Mouse (Mus musculus) ES-E14 (cell line): ENCODE measurements around the gene Tns2. TPM values are rescaled to one million over a fixed set of nuclear protein-coding genes. Genes with fewer than 3 reads are reported as not detected.

Source experiments
- DNase-seq: peaks from one replicate; pipeline ENCODE4 v3.0.0-alpha.2; 2013; ENCODE audit warnings: low read depth, low spot score
- H3K27ac ChIP-seq: 2 replicates; pipeline ENCODE4 v1.5.1; 2012; ENCODE audit warnings: low read depth, mild to moderate bottlenecking, low read length, moderate library complexity, mixed read lengths; ENCODE audit not compliant: poor library complexity, insufficient read depth, severe bottlenecking
- H3K36me3 ChIP-seq: 2 replicates; pipeline ENCODE4 v1.6.1; 2012; ENCODE audit warnings: mild to moderate bottlenecking, low read length, moderate library complexity, mixed read lengths; ENCODE audit not compliant: control insufficient read depth, poor library complexity, insufficient read depth, severe bottlenecking
- H3K4me1 ChIP-seq, 2 experiments: fragments of 150-350 bp in 1 of 2; sonication (generic) in 1 of 2; 2 replicates each; pipeline ENCODE4 v1.6.1; 2012; ENCODE audit warnings: low read length in 2 of 2, mild to moderate bottlenecking in 1 of 2, mixed read lengths in 1 of 2; ENCODE audit not compliant: control insufficient read depth in 2 of 2, insufficient read depth in 2 of 2, poor library complexity in 1 of 2
- H3K4me3 ChIP-seq, 2 experiments: fragments of 150-350 bp in 1 of 2; sonication (generic) in 1 of 2; 2 replicates each; pipeline ENCODE4 v1.5.1; 2012; ENCODE audit warnings: low read length in 2 of 2, low read depth in 1 of 2, mild to moderate bottlenecking in 1 of 2, mixed read lengths in 1 of 2; ENCODE audit not compliant: insufficient read depth in 1 of 2, poor library complexity in 1 of 2, severe bottlenecking in 1 of 2
- H3K9ac ChIP-seq: 2 replicates; pipeline ENCODE4 v1.6.1; 2012; ENCODE audit warnings: low read depth, mild to moderate bottlenecking, low read length, mixed read lengths; ENCODE audit not compliant: poor library complexity, insufficient read depth, severe bottlenecking
- H3K9me3 ChIP-seq: fragments of 150-350 bp; sonication (generic); 2 replicates; pipeline ENCODE4 v1.6.1; 2012; ENCODE audit warnings: low read depth, mild to moderate bottlenecking, low read length; ENCODE audit not compliant: control insufficient read depth, insufficient read depth
- CHD2 ChIP-seq: IDR thresholded peaks from 2 replicates; pipeline ENCODE4 v1.6.1; 2014; ENCODE audit warnings: mild to moderate bottlenecking, low read depth, low read length, inconsistent platforms
- HCFC1 ChIP-seq: IDR thresholded peaks from 2 replicates; pipeline ENCODE4 v1.6.1; 2012; ENCODE audit warnings: low read length, inconsistent platforms, borderline replicate concordance; ENCODE audit not compliant: insufficient read depth
- MAFK ChIP-seq: IDR thresholded peaks from 2 replicates; pipeline ENCODE4 v1.6.1; 2014; ENCODE audit warnings: mild to moderate bottlenecking, low read depth, low read length, inconsistent platforms; ENCODE audit not compliant: insufficient read depth
- ZC3H11A ChIP-seq: IDR thresholded peaks from 2 replicates; pipeline ENCODE4 v1.6.1; 2012; ENCODE audit warnings: low read depth, mild to moderate bottlenecking, inconsistent platforms, low read length, borderline replicate concordance
- ZNF384 ChIP-seq: IDR thresholded peaks from 2 replicates; pipeline ENCODE4 v1.6.1; 2012; ENCODE audit warnings: low read depth, low read length, inconsistent platforms
- in situ Hi-C, 2 experiments: fragments of 600-800 bp; cut with MboI; formaldehyde crosslinking; loops; one replicate each; pipeline ENCODE4 v1.15.1; 2025; ENCODE audit warnings: low sequenced_read_pairs in 2 of 2, inconsistent platforms in 1 of 2; ENCODE audit not compliant: unreplicated experiment in 2 of 2
- total RNA-seq: library from RNA; depleted of rRNA; stranded (reverse); fragments of 300-350 nt; gene quantifications from 2 replicates; pipeline ENCODE4 v1.2.3, GENCODE M21; 2012

The Tns2 gene
- total RNA-seq, 1 experiment = 4.9 TPM

- Histone ChIP-seq H3K9me3 (no peaks in the 10 kb centered on the region), H3K36me3 (peaks cover 30% of the 10 kb centered on the region), H3K4me1 (peaks cover 7 to 46% of the 10 kb centered on the region in 2 experiments; a peak in 3 of 4 replicates), H3K9ac (peak overlapping the region; percentile 74), H3K27ac (no peak overlapping the region), H3K4me3 (peak overlapping the region; percentile 70 to 79)
- DNase-seq = no peak
- TF ChIP-seq ZNF384 (no peak), HCFC1 (no peak), MAFK (no peak), CHD2 (no peak), ZC3H11A (no peak)
- in situ Hi-C loops = loop anchor here in 1 of 2 experiments (25.0 kb wide), 1 partner anchor 388 kb away; no protein-coding TSS in a partner anchor
Measured at GRCm38 (mm10) chr15:102099771-102100160, 447 bp upstream of the Tns2 start.

- H3K27ac ChIP-seq = no peak overlapping the region
- no peaks in the 10 kb centered on the region for H3K9me3 ChIP-seq
- H3K4me1 ChIP-seq = peaks cover 7 to 45% of the 10 kb centered on the region in 2 experiments; a peak in 3 of 4 replicates
- no peak for DNase-seq
- peak overlapping the region; percentile 20; the same call in 1 of the 2 replicates for H3K9ac ChIP-seq
- H3K36me3 ChIP-seq = peaks cover 17% of the 10 kb centered on the region
- H3K4me3 ChIP-seq = peak overlapping the region; percentile 70 to 79
- TF ChIP-seq CHD2 = no peak
- TF ChIP-seq ZC3H11A = no peak
- no peak for TF ChIP-seq HCFC1
- TF ChIP-seq ZNF384 = no peak
- no peak for TF ChIP-seq MAFK
- in situ Hi-C loops = no loop called here
Measured at GRCm38 (mm10) chr15:102100996-102101671, 921 bp downstream of the Tns2 start.

- H3K9ac ChIP-seq = peak overlapping the region; percentile 20; the same call in 1 of the 2 replicates
- H3K9me3 ChIP-seq = no peaks in the 10 kb centered on the region
- DNase-seq = no peak
- peaks cover 7 to 47% of the 10 kb centered on the region in 2 experiments; a peak in 3 of 4 replicates for H3K4me1 ChIP-seq
- in situ Hi-C loops = no loop called here
- TF ChIP-seq CHD2 = no peak
- TF ChIP-seq MAFK = no peak
- no peak for TF ChIP-seq ZC3H11A
- no peak for TF ChIP-seq ZNF384
- TF ChIP-seq HCFC1 = no peak
- H3K27ac ChIP-seq = no peak overlapping the region
- peaks cover 13% of the 10 kb centered on the region for H3K36me3 ChIP-seq
- H3K4me3 ChIP-seq = no peak overlapping the region
Measured at GRCm38 (mm10) chr15:102101672-102102541, 1.7 kb downstream of the Tns2 start.

DNA sequence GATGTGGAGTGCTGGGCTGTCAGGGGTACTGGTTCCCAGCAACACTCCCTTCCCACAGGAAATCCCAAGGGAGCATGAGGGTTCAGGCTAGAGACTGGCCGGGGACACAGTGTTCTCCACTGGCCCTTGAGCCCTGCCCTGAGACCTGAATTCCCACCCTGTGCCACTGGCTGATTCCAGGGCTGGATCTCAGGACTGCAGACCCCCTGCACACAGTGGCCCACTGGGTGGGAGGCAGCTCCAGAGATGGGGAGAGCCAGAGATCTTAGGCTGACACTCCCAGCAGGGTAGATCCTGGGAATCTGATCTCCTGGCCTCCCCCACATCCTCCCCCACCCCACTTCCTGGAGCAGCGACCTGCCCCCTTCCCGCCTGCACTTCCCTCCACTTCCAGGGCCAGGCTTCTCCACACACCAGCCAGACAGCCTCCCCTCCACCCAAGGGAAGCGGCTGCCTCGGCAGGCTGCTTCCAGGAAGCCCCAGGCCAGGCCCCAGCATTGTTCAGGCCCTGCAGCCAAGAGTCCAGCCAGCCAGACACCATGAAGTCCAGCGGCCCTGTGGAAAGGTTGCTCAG lies 2.4 kb downstream of the Tns2 start:
- DNase-seq = no peak

More for the DNA sequence above, 2.4 kb downstream of the Tns2 start:
- Histone ChIP-seq H3K27ac (no peak overlapping the region), H3K4me3 (peak overlapping the region; percentile 23 to 24; a peak in 2 of 4 replicates), H3K9ac (peak overlapping the region; percentile 24; the same call in 1 of the 2 replicates), H3K36me3 (peaks cover 7% of the 10 kb centered on the region; the same call in 1 of the 2 replicates), H3K9me3 (no peaks in the 10 kb centered on the region), H3K4me1 (peaks cover 10 to 45% of the 10 kb centered on the region in 2 experiments; a peak in 3 of 4 replicates)
- no peak for TF ChIP-seq CHD2
- TF ChIP-seq ZNF384 = no peak
- TF ChIP-seq MAFK = no peak
- TF ChIP-seq ZC3H11A = no peak
- TF ChIP-seq HCFC1 = no peak
- in situ Hi-C loops = no loop called here
